Mouse (Mus musculus) left cerebral cortex, adult 8-10 months (tissue): ENCODE data around the gene 1810055G02Rik. TPM values are rescaled to one million over a fixed set of nuclear protein-coding genes. Genes with fewer than 3 reads are reported as not detected.

ENCODE experiments used
- DNase-seq, 2 experiments: peaks; one replicate each; pipeline ENCODE4 v3.0.0; 2022; ENCODE audit warnings: low spot score in 2 of 2
- total RNA-seq, 4 experiments: library from RNA; stranded (reverse); gene quantifications; 2 replicates each; pipeline ENCODE4 v1.2.4; 2022

The 1810055G02Rik gene
- total RNA-seq, 4 experiments from 2014 or later, result 25.9 to 28.3 (median 26.3) TPM

DNA sequence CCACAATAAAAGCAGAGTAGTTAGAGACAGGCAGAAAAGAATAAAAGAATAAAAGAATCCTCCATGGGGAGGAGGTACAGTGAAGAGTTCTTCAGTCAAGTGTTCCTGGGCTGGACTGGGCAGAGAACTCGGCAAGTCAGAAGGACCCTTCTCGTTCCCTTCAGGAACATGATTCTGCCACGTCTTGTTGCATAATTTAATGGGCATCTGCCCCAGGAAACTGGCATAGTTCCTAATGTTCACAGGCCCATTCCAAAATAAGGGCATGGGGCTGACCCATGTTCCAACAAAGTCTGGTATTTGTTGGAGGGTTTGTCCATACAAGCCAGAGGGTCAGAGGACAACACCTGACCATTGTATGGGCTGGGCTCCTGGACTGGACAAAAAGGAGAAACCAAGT lies 13.1 kb upstream of the 1810055G02Rik start:
- no peak for DNase-seq

DNA sequence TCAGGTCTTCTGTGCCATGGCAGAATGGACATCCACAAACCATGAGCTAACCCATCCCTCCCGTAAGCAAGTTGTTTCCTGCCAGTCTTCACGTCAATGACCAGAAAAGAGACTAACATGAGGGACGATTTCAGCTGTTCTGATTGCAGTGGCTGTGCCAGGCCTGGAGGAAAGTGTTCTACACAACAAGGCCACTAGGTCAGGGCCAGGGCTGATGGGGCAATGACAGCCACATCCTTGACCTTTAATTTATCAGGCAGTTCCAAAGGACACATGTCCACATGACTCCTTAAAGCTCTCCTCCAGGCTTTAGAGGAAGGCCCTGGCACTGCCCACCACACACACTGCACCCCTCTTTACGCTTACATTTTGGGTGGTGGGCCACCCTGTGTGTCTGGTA lies 12.6 kb upstream of the 1810055G02Rik start:
- DNase-seq, result no peak

DNA sequence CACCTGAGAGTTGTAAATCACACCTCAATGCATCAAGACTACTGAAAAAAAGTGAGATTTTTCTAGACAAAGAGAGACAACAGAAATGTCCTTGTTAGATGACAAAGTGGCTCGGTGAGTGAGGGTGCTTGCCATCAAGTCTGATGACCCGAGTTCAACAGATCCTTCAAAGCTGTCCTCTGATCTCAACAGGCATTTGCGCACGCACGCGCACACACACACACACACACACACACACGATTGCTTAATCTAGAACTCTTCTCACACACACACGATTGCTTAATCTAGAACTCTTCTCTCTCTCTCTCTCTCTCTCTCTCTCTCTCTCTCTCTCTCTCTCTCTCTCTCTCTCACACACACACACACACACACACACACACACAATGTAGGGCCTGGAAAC lies 12.1 kb upstream of the 1810055G02Rik start:
- DNase-seq, result no peak

DNA sequence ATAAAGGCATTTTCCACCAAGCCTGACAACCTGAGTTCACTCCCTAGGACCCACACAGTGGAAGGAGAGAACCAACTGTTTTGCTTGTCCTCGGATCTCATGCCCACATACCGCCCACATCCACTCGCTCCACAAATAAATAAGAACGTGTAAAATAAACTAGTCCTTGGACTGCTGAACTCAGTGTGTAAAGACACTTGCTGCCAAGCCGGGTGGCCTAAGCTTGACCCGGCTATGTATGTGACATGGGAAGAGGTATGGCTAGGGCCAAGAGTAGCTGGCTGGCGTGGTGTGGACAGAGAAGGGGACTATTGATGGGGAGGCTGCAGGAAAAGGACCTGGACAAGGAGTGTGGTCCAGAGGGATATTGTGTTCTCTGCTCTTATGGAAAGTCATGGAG lies 10.1 kb upstream of the 1810055G02Rik start:
- DNase-seq, result no peak

DNA sequence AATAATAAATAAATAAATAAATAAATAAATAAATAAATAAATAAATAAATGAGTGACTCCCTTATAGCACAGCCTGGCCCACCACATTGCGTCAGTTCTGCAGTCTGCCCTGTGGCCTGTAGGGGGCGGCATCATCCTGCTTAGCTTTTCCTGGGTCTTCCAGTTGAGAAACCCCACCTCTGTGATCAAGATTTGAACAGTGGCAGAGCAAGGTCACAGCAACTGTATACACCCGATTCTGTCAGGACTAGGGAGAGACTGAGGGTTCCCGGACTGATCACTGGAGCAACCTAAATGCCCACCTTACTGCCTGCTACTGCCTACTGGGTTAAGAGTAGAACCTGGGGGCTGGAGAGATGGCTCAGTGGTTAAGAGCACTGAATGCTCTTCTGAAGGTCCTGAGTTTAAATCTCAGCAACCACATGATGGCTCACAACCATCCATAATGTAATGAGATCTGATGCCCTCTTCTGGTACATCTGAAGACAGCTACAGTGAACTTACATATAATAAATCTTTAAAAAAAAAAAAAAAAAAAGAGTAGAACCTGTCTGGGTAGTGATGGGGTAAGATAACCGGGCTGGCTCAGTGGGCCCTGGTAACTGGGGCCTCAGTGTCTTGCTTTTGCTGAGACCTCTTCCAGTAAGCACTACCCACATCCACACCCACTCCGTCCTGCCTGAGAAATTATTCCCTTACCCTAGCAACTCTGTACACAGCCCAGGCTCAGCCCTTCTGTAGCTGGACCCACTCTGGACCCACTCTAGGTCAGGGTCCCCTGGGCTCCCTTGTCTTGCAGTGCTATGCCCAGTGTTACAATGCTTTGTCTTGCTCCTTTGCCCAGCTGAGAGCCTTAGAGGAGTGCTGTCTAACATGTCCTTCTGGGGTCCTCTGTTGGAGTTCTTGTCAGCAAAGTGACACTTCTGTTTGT lies 8.3 kb upstream of the 1810055G02Rik start:
- peak; percentile 55 to 64 for DNase-seq

DNA sequence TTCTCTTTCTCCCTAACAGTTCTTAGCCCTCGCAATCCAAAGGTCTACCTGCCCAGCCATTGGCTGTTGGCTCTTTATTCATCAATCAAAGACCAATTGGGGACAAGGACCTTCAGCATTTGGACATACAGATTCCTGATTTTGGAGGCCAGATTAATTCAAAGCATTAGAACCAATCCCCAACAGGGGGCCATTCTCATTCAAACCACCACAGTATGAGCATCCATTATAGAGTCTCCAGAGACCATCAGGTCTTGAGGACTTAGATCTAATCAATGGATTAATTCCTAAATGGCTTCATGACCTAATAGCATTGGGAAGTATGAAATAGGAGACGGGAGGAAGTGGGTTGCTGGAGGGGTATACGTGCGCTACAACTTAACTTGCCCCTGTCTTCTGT lies 5.6 kb upstream of the 1810055G02Rik start:
- no peak for DNase-seq

DNA sequence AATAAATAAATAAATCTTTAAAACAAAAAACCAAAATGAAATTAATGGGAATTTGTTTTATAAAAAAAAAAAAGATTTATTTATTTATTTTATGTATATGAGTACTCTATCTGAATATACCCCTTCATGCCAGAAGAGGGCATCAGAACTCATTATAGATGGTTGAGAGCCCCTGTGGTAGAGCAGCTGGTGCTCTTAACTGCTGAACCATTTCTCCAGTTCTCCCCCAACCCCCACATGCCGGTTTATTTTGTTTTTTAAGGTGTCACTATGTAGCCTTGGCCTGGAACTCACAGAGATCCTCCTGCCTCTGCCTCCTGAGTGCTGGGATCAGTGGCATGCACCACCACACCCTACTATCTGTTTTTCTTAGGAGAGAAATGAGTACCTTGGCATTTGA lies 1.8 kb upstream of the 1810055G02Rik start:
- no peak for DNase-seq

DNA sequence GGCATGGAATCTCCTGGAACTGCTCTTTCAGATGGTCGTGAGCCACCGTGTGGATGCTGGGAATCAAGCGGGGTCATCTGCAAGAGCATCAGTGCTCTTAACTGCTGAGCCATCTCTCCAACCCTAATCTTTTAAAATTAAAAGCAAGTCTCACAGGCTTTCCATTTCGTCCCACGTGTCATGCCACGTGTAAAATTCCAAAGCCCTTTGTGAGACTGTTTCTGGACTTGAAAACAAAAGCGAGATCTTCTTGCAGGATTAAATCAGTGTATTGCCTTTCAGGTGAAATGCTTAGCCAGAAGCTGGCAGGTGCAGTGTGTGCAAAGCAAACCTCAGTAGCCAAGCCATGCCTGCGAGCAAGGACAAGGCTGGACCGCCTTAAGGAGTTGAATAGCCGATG lies 540 bp upstream of the 1810055G02Rik start:
- no peak for DNase-seq

DNA sequence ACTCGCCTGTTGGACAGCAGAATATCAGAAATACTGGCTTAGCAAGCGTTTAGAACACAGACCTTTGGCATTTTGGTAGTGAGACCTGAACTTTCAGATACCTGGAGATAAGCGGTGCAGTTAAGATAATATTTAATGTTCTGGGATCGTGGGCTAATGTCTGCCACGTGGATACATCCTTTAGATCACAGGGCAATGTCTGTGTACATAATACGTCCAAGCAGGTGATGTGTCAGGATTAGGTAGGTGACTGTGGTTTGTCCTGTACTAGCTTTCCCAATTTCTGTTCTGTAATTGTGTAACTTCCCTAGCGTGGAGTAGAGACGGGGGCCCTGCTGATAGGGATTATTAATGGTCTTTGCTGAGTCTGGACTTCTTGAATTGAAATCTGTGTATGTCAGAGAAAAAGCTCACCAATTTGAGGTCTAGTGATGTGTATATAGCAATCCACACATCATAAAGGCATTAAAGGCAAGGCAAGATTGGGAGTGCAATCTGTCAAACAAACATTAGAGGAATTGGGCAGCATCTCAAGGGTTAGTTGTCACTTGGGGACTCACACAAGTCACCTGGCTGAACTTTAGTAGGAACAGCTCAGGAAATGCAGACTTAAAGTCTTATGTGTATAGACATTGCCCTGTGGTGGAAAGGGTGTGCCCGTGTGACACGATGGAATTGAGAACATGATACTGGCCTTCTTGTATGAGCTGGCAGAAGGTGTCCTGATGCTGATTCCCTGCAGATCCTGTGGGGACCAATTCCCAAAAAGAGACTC lies 1.1 kb downstream of the 1810055G02Rik start:
- DNase-seq, result no peak

DNA sequence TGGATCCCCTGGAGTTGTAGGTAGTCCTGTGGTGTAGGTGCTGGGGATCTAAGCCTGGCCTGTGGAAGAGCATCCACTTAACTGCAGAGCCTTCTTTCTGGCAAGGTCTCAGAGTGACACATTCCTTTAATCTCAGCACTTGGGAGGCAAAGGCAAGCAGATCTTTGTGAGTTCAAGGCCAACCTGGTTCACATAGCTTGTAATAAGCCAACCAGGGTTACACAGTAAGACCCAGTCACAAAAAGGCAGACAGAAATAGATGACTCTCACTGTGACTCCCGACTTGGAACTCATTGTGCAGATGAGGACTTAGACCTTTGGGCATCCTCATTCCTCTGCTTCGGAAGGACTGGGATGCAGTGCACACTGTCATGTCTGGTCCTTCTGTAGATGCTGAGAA lies 2.3 kb downstream of the 1810055G02Rik start:
- DNase-seq, result no peak

DNA sequence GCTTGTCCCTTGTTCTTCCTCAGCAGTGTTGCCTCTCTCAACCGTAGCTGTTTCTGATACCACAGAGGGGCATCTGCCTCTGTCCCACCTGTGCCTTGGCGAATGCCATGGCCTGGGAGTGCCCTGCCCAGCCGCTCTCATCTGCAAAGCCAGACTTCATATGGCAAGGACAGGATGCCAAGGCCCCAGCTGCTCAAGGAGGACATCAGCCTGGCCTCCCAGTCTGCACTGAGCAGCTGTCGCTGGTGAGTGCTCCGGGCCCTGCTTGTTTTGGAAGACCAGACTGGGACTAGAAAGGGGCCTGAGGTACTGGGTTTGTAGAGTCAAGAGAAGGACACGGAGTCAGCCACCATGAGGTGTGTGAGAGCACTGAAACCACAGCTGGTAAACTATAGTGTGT lies 6.3 kb downstream of the 1810055G02Rik start:
- no peak for DNase-seq

DNA sequence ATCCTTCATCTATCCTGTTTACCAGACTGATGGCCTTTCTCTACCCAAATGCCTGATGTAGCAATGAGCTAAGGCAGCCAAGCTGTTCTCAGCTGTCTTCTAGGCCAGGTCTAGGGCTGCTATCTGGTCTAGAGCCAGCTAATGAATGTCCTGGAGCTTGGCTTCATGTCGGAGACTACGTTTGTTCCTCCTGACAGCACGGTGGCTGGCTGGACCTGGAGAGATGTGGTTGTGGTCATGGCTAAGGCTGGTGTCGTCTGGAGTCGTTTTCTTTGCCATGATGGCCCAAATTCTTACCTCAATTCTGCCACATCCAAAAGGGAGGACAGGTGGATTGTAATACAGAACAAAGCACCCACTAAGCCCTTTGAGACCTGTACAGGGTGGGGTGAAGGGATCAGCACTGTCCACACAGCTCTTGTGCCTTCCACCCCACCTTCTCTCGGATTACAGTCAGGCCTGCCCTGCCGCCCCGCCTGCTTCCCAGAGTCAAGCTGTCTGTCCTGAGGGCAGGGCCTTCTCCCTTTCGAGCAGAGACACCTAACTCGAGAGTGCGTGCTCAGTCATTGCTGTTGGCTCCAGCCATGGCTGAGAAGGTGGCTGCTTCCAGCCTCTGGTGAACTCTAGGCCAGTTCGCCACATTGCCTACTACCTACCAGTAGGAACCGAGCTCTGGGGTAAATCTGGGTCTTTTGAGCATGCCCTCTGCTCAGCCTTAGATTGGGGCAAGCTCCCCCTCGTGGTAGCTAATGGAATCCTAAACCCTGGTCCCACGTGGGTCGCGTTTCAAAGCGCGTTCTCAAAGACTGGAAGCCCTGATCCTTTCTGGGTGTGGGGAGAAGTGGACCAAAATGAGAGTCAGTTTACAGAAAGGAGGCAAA lies 10.6 kb downstream of the 1810055G02Rik start:
- peak; percentile 41 to 58 for DNase-seq

DNA sequence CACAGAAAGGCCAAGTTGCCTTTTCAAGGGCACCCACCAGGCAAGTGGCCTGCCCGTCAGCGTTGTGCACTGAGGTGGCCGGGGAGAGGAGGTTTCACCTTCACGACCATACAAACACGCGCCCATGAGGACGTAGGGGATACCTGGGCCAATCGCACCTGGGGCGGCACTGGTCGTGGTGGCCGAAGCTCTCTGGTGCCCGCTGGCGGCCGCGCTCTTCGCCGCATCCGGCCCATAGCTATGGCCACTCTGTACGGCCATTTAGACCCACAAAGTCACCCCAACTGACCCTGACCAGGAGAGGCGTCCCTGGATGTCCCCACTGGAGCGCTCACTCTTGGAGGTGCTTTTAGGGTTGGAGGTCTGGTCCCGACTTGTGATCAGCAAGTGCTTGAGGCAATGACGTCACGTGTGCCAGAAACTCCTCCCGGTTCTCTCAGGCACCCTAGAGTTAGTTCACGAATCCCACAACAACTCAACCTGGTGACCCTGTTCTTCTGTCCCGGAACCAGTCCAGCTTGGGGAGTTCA lies 11.3 kb downstream of the 1810055G02Rik start:
- DNase-seq, result peak; percentile 45 to 51

DNA sequence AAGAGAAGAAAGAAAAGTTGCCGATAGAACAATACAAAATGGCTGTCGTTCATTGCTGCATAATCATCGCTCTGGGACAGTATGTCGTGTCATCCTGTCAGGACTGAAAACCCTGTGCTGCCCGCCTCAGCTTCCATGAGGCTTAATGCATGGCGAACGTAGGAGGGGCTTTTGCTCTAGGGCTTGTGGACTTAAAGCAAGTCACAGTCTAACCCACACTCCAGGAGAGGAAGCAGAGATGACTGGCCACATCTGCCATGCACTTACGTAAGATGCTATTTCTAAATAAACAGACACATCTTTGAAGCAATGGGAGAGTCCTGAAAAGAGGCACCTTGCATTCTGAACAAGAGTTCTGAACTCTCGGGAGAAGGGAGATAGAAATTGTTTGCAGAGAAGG lies 15.1 kb downstream of the 1810055G02Rik start:
- DNase-seq, result no peak

DNA sequence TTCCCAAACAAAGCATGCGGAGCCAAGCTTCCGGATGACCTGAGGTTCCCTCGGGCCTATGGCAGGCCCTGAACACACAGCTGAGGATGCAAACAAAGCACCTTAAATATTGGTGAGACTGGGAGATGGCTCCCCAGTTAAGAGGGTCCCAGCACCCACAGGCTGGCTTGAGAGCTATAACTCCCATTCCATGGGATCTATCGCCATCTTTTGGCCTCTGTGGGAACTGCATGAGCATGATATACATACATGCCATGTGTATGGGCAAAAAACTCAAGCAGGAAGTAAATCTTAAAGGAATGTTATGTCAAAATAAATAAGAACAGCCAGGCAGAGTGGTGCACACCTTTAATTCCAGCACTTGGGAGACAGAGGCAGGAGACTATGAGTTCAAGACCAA lies 15.8 kb downstream of the 1810055G02Rik start:
- no peak for DNase-seq

DNA sequence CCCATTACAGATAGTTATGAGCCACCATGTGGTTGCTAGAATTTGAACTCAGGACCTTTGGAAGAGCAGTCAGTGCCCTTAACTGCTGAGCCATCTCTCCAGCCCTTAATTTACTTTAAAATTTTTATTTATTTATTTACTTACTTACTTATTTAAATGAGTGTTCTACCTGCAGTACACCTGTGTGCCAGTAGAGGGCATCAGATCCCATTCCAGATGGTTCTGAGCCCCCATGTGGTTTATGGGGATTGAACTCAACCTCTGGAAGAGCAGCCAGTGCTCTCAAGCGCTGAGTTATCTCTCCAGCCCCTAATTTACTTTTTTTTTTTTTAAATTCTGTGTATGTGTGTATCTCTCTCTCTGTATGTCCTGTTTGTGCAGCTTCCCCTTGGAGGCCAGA lies 16.7 kb downstream of the 1810055G02Rik start:
- DNase-seq, result no peak

DNA sequence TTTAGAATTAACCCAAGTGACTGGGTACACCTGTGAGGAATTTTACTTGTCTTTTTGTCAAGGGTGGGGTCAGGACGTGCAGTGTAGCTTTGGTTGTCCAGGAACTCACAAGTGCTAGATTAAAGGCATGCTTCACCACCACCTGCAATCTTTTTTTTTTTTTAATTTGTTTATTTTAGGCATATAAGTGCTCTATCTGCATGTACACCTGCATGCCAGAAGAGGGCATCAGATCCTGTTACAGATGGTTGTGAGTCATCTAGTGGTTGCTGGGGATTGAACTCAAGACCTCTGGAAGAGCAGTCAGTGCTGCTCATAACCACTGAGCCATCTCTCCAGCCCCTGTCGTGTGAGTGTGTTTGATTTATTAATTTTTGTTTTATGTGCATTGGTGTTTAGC lies 20.8 kb downstream of the 1810055G02Rik start:
- DNase-seq, result no peak

DNA sequence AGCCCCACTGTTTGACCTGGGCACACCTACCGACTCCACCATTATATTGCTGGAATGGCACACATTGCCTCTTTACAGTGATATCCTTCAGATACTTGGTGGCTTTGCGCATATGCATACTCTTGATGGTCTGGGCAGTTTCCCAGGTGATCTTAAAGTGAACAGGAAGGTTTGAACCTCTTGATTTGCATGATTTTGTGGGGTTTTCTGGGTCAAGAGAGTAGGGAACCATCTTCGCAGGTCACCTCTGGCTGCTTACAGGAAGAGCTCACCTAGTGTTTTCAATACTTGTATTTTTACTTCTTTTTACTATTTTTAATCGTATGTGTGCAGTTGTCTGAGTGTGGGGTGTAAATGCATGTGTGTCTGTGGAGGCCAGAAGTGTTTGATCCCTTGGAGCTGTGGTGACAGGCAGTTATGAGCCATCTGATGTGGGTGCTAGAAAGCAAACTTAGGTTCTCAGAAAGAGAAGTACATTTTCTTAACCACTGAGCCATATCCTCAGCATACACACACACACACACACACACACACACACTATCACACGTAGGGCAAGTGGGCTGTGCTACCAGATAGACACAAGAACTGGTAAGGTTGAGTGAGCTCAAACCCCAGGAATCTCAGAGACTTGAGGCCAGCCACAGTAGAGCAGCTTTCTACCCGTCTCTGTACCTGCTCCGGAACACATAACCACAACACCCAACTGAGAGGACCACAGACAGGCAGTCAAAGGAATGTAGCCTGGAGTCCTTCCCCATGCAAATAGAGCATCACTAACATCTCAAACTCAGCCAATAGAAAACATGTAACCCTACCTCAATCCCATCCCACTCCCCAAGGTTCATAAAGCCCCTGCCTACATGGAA lies 22.9 kb downstream of the 1810055G02Rik start:
- no peak for DNase-seq

DNA sequence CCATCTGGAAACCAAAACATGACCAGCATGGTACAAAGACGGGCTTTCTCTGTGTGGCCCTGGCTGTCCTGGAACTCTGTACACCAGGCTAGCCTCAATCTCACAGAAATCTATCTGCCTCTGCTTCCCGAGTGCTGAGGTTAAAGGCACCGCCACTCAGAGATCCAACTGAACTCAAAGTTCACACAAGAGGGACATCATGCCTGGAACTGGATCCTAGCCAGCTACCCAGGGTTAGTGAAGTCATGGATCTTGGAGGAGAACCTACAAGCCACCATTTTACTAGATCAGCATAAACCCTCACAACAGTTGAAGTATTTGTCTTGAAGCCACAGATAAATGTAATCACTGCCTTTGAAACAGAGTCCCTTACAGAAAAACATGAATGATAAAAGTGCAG lies 27.9 kb downstream of the 1810055G02Rik start:
- no peak for DNase-seq

DNA sequence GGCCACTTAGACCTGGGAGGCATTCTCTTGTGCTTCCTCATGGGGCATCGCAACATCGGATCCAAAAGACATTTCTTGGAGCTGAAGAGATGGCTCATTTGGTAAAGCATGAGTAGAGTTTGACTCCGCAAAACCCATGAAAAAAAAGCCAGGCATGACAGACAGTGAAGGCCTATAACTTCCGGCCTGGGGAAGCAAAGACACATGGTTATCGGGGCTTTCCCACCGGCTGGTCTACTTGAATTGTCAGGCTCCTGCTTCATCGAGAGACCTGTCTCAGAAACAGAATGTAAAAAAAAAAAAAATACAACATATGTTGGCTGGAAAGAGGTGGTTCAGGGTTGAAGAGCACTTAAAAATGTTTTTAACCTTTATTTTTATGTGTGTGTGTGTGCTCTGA lies 31.6 kb downstream of the 1810055G02Rik start:
- DNase-seq, result no peak
